Mouse (Mus musculus): ENCODE measurements around the gene Tsc2. TPM values are rescaled to one million over a fixed set of nuclear protein-coding genes. Genes with fewer than 3 reads are reported as not detected.

Tsc2 gene
- polyA plus RNA-seq, 1 experiment from 2014 or later, result 59.3 TPM

GRCm38 (mm10) chr17:24636781-24637481 lies 4.5 kb upstream of the Tsc2 start:
- DNase-seq (ENCODE audit: low spot score), result no peak
- Histone ChIP-seq H3K36me3 (ENCODE audit: control insufficient read depth, insufficient read depth, low read length) (peaks cover 13% of the 10 kb centered on the region), H3K27ac (ENCODE audit: low read depth) (no peak overlapping the region), H3K4me3 (ENCODE audit: low read depth, low read length) (no peak overlapping the region), H3K9ac (ENCODE audit: low read length) (no peak overlapping the region), H3K4me2 (ENCODE audit: low read length) (no peak overlapping the region), H3K27me3 (replicated peaks; ENCODE audit: control insufficient read depth, insufficient read depth, low read length) (no peaks in the 10 kb centered on the region), H3K9me3 (ENCODE audit: control insufficient read depth, low read length) (no peaks in the 10 kb centered on the region), H3K4me1 (replicated peaks; ENCODE audit: control insufficient read depth, insufficient read depth, low read length) (peaks cover 26% of the 10 kb centered on the region)
- 65% methylated on average over 5 of the region's 5 CpGs for WGBS
- ATAC-seq (replicated peaks; ENCODE audit: low FRiP score, low TSS enrichment, low read depth), result no peak

- 94% methylated on average over 5 of the region's 5 CpGs for whole genome bisulfite sequencing
- peaks cover 30% of the 10 kb centered on the region for H3K4me1 ChIP-seq (replicated peaks; ENCODE audit: control insufficient read depth, insufficient read depth, low read length)
These were observed 3.3 kb upstream of the Tsc2 start for GRCm38 (mm10) chr17:24635694-24636093.

GRCm38 (mm10) chr17:24635024-24635423 lies 2.6 kb upstream of the Tsc2 start:
- ATAC-seq (replicated peaks; ENCODE audit: low FRiP score, low TSS enrichment, low read depth) (no peak), DNase-seq (ENCODE audit: low spot score) (no peak)
- 86% methylated on average over 4 of the region's 4 CpGs for WGBS
- H3K9me3 ChIP-seq (ENCODE audit: control insufficient read depth, low read length), result no peaks in the 10 kb centered on the region
- no peak overlapping the region for H3K4me2 ChIP-seq (ENCODE audit: low read length)
- H3K27ac ChIP-seq (ENCODE audit: low read depth), result no peak overlapping the region
- no peak overlapping the region for H3K4me3 ChIP-seq (ENCODE audit: low read depth, low read length)
- no peak overlapping the region for H3K9ac ChIP-seq (ENCODE audit: low read length)
- no peaks in the 10 kb centered on the region for H3K27me3 ChIP-seq (replicated peaks; ENCODE audit: control insufficient read depth, insufficient read depth, low read length)
- peaks cover 10% of the 10 kb centered on the region; the same call in 1 of the 2 replicates for H3K36me3 ChIP-seq (ENCODE audit: control insufficient read depth, insufficient read depth, low read length)
- H3K4me1 ChIP-seq (replicated peaks; ENCODE audit: control insufficient read depth, insufficient read depth, low read length), result peaks cover 25% of the 10 kb centered on the region

More at GRCm38 (mm10) chr17:24635694-24636093, 3.3 kb upstream of the Tsc2 start:
- H3K4me3 ChIP-seq (ENCODE audit: low read depth, low read length), result no peak overlapping the region
- H3K4me2 ChIP-seq (ENCODE audit: low read length), result no peak overlapping the region
- H3K27me3 ChIP-seq (replicated peaks; ENCODE audit: control insufficient read depth, insufficient read depth, low read length), result no peaks in the 10 kb centered on the region
- no peak overlapping the region for H3K27ac ChIP-seq (ENCODE audit: low read depth)
- no peaks in the 10 kb centered on the region for H3K9me3 ChIP-seq (ENCODE audit: control insufficient read depth, low read length)
- H3K36me3 ChIP-seq (ENCODE audit: control insufficient read depth, insufficient read depth, low read length), result peaks cover 10% of the 10 kb centered on the region
- no peak overlapping the region for H3K9ac ChIP-seq (ENCODE audit: low read length)
- DNase-seq (ENCODE audit: low spot score) (no peak), ATAC-seq (replicated peaks; ENCODE audit: low FRiP score, low TSS enrichment, low read depth) (no peak)

GRCm38 (mm10) chr17:24633831-24634230 lies 1.4 kb upstream of the Tsc2 start:
- Histone ChIP-seq H3K4me1 (replicated peaks; ENCODE audit: control insufficient read depth, insufficient read depth, low read length) (peaks cover 15% of the 10 kb centered on the region), H3K9me3 (ENCODE audit: control insufficient read depth, low read length) (no peaks in the 10 kb centered on the region), H3K4me2 (ENCODE audit: low read length) (no peak overlapping the region), H3K36me3 (ENCODE audit: control insufficient read depth, insufficient read depth, low read length) (peaks cover 20% of the 10 kb centered on the region), H3K27ac (ENCODE audit: low read depth) (peak overlapping the region; percentile 88; the same call in 1 of the 2 replicates), H3K27me3 (replicated peaks; ENCODE audit: control insufficient read depth, insufficient read depth, low read length) (no peaks in the 10 kb centered on the region), H3K4me3 (ENCODE audit: low read depth, low read length) (no peak overlapping the region), H3K9ac (ENCODE audit: low read length) (no peak overlapping the region)
- DNase-seq (ENCODE audit: low spot score) (no peak), ATAC-seq (replicated peaks; ENCODE audit: low FRiP score, low TSS enrichment, low read depth) (no peak)
- WGBS, result 97% methylated on average over 11 of the region's 11 CpGs

GRCm38 (mm10) chr17:24632813-24633449 lies 501 bp upstream of the Tsc2 start:
- Histone ChIP-seq H3K27ac (ENCODE audit: low read depth) (peak overlapping the region; percentile 88), H3K4me2 (ENCODE audit: low read length) (peak overlapping the region; percentile 84), H3K36me3 (ENCODE audit: control insufficient read depth, insufficient read depth, low read length) (peaks cover 28% of the 10 kb centered on the region), H3K9me3 (ENCODE audit: control insufficient read depth, low read length) (no peaks in the 10 kb centered on the region), H3K9ac (ENCODE audit: low read length) (peak overlapping the region; percentile 77), H3K4me1 (replicated peaks; ENCODE audit: control insufficient read depth, insufficient read depth, low read length) (peaks cover 15% of the 10 kb centered on the region), H3K27me3 (replicated peaks; ENCODE audit: control insufficient read depth, insufficient read depth, low read length) (no peaks in the 10 kb centered on the region), H3K4me3 (ENCODE audit: low read depth, low read length) (peak overlapping the region; percentile 60)
- 11% methylated on average over 22 of the region's 22 CpGs for WGBS
- ATAC-seq (replicated peaks; ENCODE audit: low FRiP score, low TSS enrichment, low read depth) (peak; percentile 32), DNase-seq (ENCODE audit: low spot score) (no peak)

- H3K27me3 ChIP-seq (replicated peaks; ENCODE audit: control insufficient read depth, insufficient read depth, low read length), result no peaks in the 10 kb centered on the region
- ATAC-seq (replicated peaks; ENCODE audit: low FRiP score, low TSS enrichment, low read depth) (no peak), DNase-seq (ENCODE audit: low spot score) (no peak)
- H3K4me2 ChIP-seq (ENCODE audit: low read length), result no peak overlapping the region
- H3K36me3 ChIP-seq (ENCODE audit: control insufficient read depth, insufficient read depth, low read length), result peaks cover 55% of the 10 kb centered on the region
- WGBS, result 89% methylated on average over 14 of the region's 14 CpGs
- no peak overlapping the region for H3K9ac ChIP-seq (ENCODE audit: low read length)
- H3K27ac ChIP-seq (ENCODE audit: low read depth), result no peak overlapping the region
- peaks cover 15% of the 10 kb centered on the region for H3K4me1 ChIP-seq (replicated peaks; ENCODE audit: control insufficient read depth, insufficient read depth, low read length)
- H3K4me3 ChIP-seq (ENCODE audit: low read depth, low read length), result no peak overlapping the region
- H3K9me3 ChIP-seq (ENCODE audit: control insufficient read depth, low read length), result no peaks in the 10 kb centered on the region
These were observed 2.4 kb downstream of the Tsc2 start for GRCm38 (mm10) chr17:24630072-24630471.

GRCm38 (mm10) chr17:24628646-24629045 lies 3.8 kb downstream of the Tsc2 start:
- DNase-seq (ENCODE audit: low spot score) (peak; percentile 91), ATAC-seq (replicated peaks; ENCODE audit: low FRiP score, low TSS enrichment, low read depth) (no peak)
- Histone ChIP-seq H3K27me3 (replicated peaks; ENCODE audit: control insufficient read depth, insufficient read depth, low read length) (no peaks in the 10 kb centered on the region), H3K4me2 (ENCODE audit: low read length) (no peak overlapping the region), H3K36me3 (ENCODE audit: control insufficient read depth, insufficient read depth, low read length) (peaks cover 69% of the 10 kb centered on the region), H3K9ac (ENCODE audit: low read length) (no peak overlapping the region), H3K4me3 (ENCODE audit: low read depth, low read length) (no peak overlapping the region), H3K27ac (ENCODE audit: low read depth) (no peak overlapping the region), H3K9me3 (ENCODE audit: control insufficient read depth, low read length) (no peaks in the 10 kb centered on the region), H3K4me1 (replicated peaks; ENCODE audit: control insufficient read depth, insufficient read depth, low read length) (peaks cover 13% of the 10 kb centered on the region)
- 37% methylated on average over 5 of the region's 5 CpGs for WGBS

GRCm38 (mm10) chr17:24625472-24625871 lies 7.0 kb downstream of the Tsc2 start:
- ATAC-seq (replicated peaks; ENCODE audit: low FRiP score, low TSS enrichment, low read depth), result no peak
- no peak overlapping the region for H3K4me3 ChIP-seq (ENCODE audit: low read depth, low read length)
- DNase-seq (ENCODE audit: low spot score), result no peak
- H3K27me3 ChIP-seq (replicated peaks; ENCODE audit: control insufficient read depth, insufficient read depth, low read length), result no peaks in the 10 kb centered on the region
- no peaks in the 10 kb centered on the region for H3K9me3 ChIP-seq (ENCODE audit: control insufficient read depth, low read length)
- no peaks in the 10 kb centered on the region for H3K4me1 ChIP-seq (replicated peaks; ENCODE audit: control insufficient read depth, insufficient read depth, low read length)
- peaks cover 97% of the 10 kb centered on the region for H3K36me3 ChIP-seq (ENCODE audit: control insufficient read depth, insufficient read depth, low read length)
- WGBS, result 95% methylated on average over 8 of the region's 8 CpGs
- no peak overlapping the region for H3K27ac ChIP-seq (ENCODE audit: low read depth)
- no peak overlapping the region for H3K4me2 ChIP-seq (ENCODE audit: low read length)
- H3K9ac ChIP-seq (ENCODE audit: low read length), result no peak overlapping the region

Data from intestine, embryonic 14.5 days (tissue).